Mouse (Mus musculus): ENCODE measurements around the gene Mfsd12.

Gene Mfsd12

DNA sequence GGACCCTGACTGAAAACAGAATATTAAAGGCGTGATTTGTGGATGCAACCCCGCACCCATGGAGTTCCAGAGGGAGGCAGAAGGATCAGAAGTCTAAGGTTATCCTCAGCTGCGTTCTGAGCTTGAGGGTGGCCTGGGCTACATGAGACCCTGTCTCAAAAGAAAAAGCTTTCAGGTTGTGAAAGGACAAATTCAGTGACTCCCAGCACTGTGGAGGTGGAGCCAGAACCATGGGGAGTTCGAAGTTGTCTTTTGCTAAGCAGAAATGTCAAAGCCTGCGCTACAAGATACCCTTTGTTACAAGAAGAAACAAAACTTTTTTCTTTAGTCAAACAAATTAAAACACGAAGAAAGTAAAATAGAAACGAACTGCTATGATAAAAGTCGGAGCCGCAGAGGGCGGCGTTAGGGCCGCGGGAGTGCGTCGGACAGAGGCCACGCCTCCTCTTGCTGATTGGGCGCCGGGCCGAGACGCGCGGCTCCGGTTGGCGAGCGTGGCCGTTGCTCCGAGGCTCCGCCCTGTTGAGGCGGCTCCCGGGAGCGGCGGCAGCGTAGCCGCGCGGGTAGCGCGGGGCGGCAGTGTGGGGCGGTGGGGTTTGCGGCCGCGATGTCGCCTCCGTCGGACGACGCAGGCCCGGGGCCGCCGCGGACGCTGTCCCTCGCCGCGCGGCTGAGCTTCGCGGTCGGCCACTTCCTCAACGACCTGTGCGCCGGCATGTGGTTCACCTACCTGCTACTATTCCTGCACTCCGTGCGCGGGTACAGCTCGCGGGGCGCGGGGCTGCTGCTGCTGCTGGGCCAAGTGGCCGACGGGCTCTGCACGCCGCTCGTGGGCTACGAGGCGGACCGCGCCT, at the start of gene Mfsd12:
Gene Mfsd12, plus strand, starts transcription at position 501 of the 854 bp plus-strand sequence.
- DNase-seq, result peak; percentile 95

GRCm38 (mm10) chr10:81309571-81309970, 47.7 kb upstream of the Mfsd12 start:
- DNase-seq, result no peak

- DNase-seq, result no peak
Observed at GRCm38 (mm10) chr10:81313581-81313980, 43.7 kb upstream of the Mfsd12 start.

GRCm38 (mm10) chr10:81314201-81314600, 43.1 kb upstream of the Mfsd12 start:
- DNase-seq, result no peak

DNA sequence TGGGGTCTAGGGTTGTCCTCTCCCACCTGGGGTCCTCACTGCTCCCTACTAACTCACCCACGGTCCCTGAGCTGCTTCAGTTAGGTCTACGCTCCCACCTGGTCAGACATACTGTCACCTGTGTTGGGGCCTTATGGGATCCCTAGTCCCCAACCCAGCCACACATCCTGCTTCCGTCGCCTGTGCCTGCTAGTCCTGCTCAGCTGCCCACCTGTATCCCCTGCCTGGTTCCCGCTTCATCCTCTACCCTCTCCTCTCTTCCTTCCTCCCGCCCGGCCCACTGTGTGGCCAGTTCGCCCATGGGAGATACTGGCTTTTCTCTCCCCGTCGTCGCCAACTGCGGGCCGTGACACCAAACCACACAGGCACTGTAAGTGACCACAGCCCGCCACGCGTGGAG, 41.7 kb upstream of the Mfsd12 start:
- DNase-seq, result no peak

DNA sequence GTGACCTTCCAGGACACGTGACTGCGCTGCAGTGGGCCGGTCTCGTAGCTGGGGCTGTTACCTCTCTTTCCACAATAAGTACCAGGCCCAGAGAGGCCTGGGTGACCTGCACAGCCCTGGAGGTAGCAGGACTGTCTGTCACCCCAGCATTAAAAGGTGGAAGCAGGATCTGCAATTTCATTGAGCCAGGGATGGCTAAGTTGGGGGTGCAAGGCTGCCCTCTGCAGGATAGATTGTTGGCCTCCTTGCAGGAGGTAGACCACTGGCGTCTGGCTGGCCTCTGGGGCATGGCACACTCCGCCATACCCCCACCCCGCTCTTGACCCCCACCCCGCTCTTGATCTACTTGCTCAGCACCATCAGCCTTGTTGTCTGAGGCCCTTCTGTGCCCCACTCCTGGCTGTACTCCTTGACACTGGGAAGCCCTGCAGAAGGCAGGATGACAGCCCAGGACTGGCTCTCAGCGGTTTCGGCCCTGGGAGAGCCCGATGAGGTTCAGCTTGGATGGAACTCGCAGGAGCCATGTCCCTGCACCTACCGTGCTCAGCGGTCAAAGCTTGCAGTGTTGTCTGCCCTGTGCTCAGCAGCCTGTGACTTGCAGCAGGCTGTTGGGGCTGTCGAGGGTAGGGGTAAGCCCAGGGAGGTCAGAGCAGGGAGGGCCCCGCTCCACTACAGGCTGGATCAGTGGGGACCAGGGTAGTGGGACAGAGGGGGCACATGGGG, 40.8 kb upstream of the Mfsd12 start:
- DNase-seq, result peak; percentile 64

DNA sequence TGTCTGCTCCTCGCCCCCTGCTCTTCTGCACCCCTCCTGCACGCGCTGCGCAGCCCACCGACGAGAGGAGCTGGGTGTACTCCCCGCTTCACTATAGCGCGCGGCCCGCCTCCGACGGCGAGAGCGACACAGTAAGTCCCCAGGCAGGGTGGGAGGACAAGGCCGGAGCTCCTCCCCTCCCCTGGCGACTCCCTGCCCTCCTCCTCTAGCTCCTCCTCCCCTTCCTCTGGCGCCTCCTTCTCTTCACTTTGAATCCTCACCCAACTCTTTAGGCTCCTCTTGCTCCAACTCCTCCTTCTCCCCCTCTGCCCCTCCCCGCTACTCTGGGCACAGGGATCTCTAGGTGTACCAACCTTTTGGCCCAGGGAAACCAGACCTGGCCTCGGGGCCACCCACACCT, 40.0 kb upstream of the Mfsd12 start:
- peak; percentile 90 for DNase-seq

DNA sequence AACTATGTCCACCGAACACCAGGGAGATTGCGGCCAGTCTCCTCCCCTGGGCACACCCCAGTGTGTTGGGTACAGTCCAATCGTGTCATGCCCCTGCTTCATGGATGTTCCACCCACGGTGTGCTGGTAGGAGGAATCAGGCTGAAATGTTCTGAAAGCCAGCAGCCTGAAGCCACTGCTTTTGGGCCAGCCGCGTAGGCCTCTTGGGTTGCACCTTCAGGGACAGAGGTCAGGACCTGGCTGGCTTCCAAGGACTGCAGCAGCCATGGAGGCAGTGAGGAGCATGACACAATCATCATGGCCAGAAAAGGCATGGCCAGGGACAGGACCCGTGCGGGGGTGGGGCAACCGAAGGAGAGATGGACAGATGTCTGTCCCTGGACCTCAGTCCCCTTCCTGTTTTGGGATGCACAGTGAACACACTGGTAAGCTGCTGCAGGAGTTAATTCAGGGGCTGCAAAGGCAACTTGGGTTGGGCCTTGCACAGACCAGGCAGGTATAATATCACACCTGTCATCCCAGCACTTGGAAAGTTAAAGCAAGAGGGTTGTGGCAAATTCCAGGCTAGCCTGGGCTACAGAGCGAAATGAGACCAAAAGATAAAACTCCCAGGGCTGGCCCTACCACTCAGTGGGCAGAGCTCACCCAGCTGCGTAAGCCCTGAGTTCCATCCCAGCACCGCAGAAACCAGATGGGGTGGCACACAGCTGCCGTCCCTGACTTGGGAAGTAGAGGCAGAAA, 38.5 kb upstream of the Mfsd12 start:
- peak; percentile 62 for DNase-seq

DNA sequence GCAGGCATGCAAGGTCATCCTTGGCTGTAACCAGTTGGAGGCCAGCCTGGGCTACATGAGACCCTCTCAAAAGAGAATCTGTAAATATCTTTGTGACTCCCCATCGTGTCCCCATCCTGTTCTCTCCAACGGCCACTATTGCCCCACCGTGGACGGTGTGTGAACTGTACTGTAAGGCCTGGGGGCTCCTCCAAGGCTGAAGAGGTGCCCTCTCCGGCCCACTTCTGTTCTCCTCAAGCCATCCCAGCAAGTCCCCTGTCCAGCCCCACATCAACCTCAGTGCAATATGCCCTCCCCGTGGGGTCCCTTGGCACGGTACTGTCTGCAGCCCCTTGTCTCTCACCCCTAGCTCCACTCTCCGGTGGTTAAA, 38.0 kb upstream of the Mfsd12 start:
- DNase-seq, result peak; percentile 62

DNA sequence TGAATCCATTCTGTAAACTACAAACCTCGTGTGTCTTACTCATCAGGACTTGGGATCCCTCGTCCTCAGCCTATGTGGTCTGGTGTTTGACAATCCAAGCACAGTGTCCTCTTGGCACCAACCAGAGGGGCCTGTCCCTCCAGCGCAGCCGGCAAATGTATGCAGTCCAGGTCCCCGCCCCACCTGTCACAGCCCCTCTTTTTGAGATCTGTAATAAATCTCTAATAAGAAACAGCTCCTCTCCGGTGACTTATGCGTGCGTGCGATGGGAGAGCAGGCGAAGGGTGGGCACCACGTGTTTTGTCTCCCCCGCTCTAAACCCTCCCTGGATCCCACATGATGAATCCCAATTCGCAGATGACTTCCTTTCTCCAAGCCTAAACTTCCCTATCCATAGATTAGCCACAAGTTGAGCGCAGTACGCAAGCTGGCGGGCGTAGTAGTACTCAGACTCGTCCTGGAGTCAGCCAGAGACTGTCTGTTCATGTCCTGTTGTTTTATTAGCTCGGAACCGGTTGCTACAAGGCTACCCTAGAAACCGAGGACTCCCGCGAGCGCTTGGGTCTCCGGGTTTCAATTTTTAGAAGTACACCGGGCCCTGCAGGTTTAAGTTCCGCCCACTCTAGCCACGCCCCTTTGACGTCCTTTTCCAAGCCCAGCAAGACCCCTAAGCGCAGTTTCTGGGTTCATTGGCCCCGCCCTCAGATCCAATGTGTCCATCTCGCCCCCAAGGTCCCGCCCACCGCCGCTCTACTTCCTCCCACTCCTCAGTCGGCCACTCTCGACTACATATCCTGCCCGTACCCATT, 37.3 kb upstream of the Mfsd12 start:
- no peak for DNase-seq

DNA sequence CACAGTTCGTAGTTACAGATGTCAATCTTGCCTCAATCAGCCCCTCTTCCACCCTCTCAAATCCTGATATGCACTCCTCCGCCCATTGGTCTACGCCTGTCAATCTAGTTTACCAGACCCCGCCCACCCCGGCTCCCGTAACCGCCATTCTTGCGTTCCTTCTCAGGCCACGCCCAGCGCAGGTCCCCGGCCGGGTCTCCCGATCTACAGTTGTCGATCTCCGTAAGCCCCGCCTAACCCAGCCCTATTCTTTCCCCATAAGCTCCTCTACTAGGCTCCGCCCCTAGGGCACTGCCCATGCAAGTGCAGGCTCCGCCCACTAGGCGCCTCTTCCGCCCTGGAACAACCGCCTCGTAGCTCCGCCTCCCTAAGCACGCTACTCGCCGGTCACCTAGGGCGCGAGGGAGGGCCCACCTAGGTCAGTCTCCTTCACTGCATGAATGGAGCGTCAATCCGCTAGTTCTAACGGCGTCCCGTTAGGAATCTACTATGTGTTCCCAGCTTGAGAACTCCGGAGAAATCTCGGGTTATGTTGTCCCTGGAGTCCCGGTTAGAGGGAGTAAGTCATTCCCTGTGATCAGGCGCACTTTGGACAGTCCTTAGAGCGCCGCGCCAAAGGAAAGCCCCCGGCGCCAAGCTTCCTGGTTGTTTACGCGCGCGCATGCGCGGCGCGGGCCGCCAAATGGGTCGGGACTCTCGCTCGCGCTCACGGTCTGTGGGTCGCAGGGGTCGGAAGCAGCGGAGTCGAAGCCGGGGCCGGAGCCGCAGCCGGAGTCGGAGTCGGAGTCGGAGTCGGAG, 36.5 kb upstream of the Mfsd12 start, which contains the start of gene Cactin:
Gene Cactin, plus strand, starts transcription at position 554 of the 798 bp plus-strand sequence.
- peak; percentile 100 for DNase-seq

DNA sequence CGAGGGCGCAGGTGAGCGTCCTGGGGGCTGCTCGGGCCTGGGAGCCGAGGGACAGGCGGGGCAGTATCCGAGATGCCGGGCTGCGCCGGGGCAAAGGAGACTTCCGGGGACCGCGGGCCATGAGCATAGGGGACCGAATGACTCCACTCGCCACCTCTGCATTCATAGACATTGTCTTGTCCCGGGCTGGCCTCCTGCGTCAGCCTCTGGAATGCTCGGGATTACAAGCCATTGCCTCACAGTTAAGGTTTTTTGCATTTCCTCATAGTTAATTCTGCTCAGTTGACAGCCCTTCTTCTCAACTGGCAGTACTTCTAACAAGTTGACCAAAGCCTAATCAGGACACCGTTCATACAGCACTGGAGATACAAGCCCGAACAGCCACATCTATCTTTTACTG, 35.9 kb upstream of the Mfsd12 start:
- DNase-seq, result no peak

DNA sequence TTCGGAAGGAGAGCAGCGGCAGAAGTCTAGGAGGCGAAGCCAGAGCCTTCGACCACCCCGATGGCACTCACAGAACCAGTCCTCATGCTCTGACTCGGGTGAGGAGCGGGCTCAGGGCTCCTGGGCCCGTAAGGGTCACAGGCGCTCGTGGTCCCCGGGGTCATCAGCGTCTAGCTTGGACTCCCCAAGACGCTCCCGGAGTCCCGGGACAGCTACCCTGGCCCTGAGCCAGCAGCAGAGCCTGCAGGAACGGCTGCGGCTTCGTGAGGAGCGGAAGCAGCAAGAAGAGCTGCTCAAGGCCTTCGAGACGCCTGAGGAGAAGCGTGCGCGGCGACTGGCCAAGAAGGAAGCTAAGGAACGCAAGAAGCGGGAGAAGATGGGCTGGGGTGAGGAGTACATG, 34.8 kb upstream of the Mfsd12 start:
- DNase-seq, result no peak

- no peak for DNase-seq
Observed at GRCm38 (mm10) chr10:81323141-81323775, 34.0 kb upstream of the Mfsd12 start.

DNA sequence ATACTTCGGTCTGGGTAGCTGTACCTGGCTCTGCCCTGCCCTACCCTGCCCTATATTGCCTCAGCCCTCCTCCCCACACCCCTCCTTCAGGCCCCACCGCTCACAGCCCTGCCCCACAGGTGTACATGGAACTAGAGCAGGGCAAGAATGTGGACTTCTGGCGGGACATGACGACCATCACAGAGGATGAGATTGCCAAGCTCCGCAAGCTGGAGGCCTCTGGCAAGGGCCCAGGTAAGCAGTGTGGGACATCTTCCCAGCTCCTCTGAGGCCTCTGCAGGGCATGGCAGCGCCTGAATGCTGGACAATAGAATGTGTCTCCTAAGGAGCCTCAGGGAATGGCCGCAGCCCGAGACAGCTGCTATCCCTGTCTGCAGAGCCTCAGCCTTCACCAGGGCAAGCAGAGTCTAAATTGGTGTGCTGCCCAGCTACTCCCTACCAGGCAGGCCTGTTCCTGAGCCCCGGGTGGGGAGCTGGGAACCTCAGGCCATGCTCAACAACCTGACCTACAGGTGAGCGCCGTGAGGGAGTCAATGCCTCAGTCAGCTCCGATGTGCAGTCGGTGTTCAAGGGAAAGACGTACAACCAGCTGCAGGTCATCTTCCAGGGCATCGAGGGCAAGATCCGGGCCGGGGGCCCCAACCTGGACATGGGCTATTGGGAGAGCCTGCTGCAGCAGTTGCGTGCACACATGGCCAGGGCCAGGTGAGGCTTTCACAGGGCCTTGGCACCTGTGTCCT, 33.3 kb upstream of the Mfsd12 start:
- DNase-seq, result no peak

GRCm38 (mm10) chr10:81325176-81325575, 32.1 kb upstream of the Mfsd12 start:
- no peak for DNase-seq

- no peak for DNase-seq
Observed at GRCm38 (mm10) chr10:81325781-81326180, 31.5 kb upstream of the Mfsd12 start.

DNA sequence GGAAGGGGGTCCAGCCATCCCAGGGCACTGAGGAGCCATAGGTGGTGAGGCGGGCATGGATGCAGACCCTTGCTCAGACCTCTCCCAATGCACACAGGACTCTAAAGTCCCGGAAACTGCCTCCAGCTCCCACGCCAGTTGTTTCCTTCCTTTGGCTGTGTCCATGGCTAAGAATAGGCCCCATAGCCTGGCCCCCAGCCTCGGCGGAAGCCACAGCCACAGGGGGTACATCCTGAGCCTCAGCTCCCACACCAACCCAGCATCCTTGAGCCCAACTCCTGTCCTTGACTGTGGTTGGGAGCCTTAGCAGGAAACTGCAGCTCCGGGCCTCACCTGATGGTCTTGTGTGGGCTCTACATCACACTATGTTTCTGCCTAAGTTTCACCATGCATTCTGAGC, 30.4 kb upstream of the Mfsd12 start:
- DNase-seq, result peak; percentile 76

DNA sequence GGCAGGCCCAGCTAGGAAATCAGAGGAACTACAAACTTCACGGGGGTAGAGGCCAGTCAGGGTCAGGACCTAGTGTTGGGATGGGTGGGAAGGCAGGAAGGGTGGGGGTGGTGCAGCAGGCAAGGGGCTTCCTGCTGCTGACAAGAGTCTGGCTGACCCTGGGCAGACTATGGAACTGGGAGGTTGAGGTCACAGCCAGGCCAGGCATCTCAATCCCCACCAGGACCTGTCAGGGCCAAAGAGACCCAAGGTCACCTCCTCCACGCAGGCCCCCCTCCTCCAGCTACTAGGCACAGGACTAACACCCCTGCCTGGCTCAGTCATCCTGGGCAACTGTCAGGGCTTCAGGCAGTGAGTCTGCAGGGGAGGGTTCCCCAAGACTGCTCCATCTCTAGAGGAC, 29.3 kb upstream of the Mfsd12 start:
- DNase-seq, result peak; percentile 57

GRCm38 (mm10) chr10:81328386-81328785, 28.9 kb upstream of the Mfsd12 start, which contains the start of gene Tbxa2r:
TSS of gene Tbxa2r (plus strand) at chr10:81328731.
- DNase-seq, result peak; percentile 91
